Mouse (Mus musculus) adrenal gland, postnatal 25 days (tissue): ENCODE results near the gene Mrpl55. TPM values are rescaled to one million over a fixed set of nuclear protein-coding genes. Genes with fewer than 3 reads are reported as not detected.
A peak's percentile ranks its signal among the peaks of the same experiment; 100 is the strongest.
"Not testable (repeated sequence)": the region's sequence is repeated elsewhere in the genome, so short reads cannot be mapped to it uniquely, and the experiment has no call there.

Experiments
- DNase-seq: peaks from one replicate; pipeline ENCODE4 v3.0.0; 2021; ENCODE audit warnings: mixed read lengths
- total RNA-seq: library from RNA; stranded (reverse); gene quantifications from 2 replicates; pipeline ENCODE4 v1.2.3, GENCODE M21; 2021

Mrpl55 gene
- total RNA-seq, 1 experiment from 2014 or later, result 52.6 TPM

DNA sequence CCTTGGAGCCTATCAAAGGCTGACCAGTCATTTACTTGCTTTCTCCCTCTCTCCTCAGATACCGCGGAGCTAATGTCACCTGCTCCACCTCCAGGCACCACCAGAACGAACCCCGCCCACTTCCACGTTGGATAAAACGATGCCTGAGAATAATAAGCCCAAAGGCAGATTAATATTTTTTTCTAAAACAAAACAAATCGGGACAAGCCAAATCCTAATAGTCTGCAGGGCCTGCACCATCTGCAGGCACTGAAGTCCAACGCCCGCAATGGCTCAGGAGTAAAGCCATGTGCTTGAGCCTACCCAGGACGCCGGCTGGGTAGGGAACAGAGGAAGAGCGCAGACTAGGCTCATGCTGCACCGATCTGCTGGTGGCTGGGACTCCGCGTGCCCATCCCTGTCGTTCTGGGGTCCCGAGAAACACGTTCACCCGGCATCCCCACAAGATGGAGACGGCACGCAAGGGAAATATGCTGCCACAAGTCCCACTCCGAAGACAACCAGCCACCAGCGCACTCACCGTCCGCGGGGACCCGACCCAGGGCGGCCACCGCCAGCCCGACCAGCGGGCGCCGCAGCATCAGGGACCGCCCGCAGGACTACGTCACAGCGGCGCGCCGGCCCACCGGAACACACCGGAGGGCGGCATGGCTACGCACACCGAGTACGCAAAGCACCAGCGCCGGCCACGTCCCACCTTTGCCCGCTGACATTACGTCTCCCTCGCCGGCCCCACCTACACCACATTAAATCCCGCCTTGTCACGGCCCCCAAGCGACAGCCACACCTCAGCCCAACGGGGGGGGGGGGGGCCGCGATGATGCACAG lies 10.8 kb upstream of the Mrpl55 start:
- peak; percentile 90 for DNase-seq

DNA sequence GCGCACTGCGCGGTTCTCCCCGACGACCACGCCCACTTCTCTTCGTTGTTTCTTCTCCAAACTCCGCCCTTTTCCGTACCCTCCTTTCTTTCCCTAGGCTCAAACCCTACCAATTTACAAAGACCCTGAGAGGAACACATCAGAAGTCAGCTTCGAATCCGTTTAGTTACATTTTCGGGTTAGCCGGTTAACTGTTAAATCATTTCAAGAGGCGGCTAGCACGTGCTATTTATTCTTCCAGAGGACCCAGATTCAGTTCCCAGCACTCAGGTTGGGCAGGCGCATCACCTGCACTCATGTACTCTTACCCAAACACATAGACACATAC lies 10.3 kb upstream of the Mrpl55 start, which contains the start of gene Guk1:
TSS of gene Guk1 (minus strand) at position 154 of the 328 bp plus-strand sequence.
- no peak for DNase-seq

DNA sequence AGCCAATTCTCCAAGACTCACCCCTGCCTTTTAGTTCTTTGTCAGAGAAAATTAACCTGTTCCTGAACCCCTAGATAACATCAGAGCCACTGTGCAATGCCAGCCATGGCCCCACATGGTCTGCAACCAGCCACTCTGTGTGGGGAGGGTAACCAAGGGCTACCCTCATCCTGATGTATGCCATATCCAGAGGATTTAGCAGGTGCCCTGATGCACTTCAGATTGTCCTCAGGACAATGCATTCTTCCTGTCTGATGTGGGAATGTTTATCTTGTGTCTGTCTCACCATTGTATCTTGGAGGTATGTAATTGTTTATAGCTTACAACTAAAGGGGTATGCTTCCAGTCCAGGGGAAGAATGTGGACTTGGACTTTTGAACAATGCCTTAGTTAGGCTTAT lies 6.1 kb upstream of the Mrpl55 start:
- DNase-seq, result no peak

DNA sequence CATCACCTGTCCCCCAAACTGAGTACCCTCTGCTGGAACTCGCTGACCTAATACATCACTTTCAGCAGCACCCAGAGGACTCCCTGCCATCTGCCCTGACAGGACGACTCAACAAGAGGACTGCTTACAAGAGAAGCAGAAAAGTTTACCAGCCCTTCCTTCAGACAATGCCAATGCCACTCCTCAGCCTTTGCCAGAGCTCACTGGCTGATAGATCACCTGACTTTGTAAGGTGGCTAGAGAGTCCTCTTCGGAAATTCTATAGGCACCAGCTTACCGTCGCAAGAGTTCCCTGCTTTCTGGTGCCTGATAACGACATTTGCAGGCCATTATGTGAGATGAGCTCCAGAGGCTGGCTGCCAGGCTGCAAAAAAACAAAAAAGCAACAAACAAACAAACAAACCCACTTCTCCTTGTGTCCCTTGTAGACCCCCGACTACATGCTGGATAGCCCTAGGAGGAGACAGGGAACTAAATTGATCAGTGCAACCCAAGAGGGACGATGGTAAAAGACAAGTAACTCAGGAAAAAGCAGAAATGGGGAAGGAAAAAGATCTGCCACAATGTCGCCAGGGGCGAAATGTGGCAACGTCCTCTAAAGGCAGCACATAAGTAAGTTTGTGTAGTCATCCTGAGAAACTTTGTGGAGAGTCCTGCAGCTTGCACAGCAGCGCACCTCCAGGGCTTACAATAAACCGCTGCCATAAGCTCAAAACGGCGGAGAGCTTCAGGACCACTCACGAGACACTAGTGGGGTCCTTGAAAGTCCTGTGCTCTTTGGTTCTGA lies 877 bp upstream of the Mrpl55 start:
- no peak for DNase-seq

DNA sequence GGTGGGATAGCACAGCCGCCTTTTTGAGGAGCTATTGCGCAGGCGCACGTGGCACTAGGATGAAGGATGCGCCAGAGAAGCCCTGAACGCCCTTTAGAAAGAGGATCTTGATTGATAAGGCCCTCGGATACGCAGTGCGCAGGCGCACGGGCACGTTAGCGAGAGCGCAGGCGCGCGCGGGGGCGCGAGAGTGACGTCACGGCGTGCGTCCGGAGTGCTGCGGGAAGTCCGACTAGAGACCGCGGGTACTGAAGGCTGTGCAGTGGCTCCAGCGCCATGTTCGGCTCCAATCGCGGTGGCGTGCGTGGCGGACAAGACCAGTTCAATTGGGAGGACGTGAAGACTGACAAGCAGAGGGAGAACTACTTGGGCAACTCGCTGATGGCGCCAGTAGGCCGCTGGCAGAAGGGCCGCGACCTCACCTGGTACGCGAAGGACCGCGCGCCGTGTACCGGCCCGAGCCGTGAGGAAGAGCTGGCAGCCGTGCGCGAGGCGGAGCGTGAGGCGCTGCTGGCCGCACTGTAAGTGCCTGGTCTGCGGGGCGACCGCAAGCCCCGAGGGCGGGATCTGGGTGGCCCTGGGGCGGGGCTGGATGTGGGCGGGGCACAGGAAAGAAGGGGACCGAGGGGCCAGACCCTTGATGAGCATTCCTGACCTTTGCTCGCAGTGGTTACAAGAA lies 6.0 kb downstream of the Mrpl55 start, which contains the start of gene 2310033P09Rik:
TSS of gene 2310033P09Rik (plus strand) at position 169 of the 679 bp plus-strand sequence.
- peak; percentile 92 for DNase-seq

DNA sequence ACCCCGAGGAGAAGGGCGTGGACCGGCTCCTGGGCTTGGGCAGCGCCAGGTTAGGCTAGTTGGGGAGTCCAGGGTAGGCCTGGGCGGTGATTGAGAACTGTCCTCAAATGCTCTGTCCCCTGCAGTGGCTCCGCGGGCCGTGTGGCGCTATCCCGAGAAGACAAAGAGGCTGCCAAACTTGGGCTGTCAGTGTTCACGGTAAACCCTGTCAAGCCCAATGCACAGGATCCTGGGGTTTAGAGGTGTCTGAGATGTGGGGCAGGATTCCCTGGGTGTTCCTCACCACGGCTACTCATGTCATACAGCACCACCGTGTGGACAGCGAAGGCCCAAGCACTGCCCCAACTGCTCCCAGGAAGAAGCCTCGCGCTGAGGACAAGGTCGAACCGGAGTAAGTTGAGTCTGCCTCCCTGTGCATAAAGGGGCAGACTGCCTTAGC lies 6.7 kb downstream of the Mrpl55 start:
- DNase-seq, result peak; percentile 70

DNA sequence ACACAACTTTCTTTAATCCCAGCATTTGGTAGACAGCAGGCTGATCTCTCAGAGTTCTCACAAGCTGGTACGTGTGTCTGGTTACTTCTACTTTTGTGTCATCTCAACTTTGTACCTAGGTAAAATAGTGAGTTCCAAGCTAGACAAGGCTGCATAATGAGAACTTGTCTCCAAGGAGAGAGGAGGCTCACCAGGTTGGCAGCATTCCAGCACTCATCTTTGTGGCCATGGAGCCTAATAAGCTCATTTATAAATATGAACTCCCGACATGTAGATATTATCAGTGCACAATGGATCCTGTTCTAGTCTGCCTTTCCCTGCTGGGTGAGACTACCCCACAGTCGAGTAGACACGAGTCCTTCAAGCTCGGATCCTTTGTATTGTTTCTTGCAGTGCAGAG lies 7.3 kb downstream of the Mrpl55 start:
- no peak for DNase-seq

DNA sequence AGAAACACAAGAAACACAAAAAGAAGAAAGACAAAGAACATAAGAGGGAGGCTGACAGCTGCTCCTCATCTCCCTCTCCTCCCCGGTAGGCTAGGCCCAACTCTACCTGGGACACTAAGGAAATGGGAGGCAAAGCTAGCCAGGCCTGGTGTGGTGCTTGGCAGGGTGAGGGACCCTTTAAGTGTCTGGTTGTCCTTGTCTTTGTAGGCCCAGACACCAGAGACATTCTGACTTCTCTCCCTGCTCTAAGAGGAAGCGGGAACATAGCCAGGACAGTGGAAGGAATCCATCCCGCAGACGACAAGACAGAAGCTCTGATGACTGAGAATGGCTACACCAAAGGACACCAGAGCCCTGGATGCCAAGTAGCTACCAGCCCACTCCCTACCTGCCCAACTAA lies 7.7 kb downstream of the Mrpl55 start:
- no peak for DNase-seq

DNA sequence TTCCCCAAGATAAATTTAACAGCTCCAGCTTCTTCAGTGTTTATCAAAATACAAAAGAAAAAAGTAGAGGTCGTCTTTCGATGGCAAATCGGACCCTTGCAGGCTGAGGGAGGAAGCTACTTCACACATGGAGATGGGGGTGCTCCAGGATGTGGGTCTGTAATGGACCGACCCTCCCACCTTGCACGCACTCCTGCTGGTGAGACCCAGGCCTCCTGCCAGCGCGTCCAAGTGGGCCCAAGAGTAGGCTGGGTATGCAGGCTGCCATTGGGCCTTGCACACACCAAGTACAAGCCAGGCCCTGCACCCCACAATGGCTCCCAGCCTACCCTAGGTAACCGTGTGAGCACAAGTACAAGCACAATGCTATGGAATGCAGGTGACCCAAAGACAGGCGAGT lies 9.3 kb downstream of the Mrpl55 start:
- not testable (repeated sequence) for DNase-seq

DNA sequence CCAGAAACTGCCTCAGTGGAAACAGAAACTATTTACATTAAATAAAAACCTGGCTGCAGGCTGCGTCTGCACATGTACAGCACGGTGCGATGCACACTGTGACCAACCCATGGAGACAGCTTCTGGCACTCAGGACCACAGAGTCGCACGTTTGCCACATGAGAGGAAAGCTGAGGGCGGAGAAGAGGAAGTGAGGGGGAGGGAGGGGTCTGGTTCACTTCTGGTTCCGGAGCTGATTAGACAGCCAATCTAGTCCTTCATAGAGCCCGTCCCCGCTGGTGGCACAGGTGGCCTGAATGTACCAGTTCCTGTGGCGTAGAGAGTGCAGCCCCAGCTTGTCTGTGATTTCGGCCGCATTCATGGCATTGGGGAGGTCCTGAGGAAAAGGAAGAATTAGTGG lies 10.0 kb downstream of the Mrpl55 start:
- not testable (repeated sequence) for DNase-seq

DNA sequence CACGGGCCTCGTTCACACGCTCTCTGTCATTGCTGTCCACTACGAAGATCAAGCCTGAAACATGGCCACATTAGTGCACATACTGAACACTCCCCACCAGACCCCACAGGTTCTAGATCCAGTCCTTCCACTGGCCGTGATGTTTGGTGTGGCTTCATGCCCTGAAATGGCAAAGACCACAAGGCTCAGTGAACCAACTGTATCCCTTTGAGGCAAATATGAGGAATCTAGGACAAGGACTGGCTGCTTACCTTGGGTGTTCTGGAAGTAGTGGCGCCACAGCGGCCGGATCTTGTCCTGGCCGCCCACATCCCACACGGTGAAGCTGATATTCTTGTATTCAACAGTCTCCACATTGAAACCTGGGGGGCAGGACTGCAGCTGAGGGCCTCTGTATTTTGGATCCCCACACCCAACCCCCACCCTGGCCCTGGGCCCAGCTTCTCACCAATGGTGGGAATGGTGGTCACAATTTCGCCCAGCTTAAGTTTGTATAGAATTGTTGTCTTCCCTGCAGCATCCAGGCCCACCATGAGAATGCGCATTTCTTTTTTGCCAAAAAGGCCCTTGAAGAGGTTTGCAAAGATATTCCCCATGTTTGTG lies 10.7 kb downstream of the Mrpl55 start:
- DNase-seq, result no peak

DNA sequence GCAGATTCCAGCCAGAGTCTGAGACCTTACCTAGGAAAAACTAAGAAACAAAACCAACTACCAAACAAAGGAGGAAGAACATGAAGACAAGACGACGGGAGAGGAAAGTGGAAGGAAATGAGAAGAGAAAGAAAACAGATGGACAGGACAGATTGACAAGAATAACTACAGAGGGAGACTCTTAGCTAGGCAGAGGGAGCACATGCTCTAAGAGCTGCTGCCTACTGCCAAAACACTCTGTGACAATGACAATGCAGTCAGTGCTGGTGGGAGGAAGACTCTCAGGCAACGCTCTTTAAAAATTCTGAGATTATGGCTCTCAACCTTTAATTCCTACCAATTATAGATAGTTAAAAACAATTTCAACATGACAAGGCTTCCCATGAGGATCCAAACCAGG lies 14.7 kb downstream of the Mrpl55 start:
- DNase-seq, result no peak

DNA sequence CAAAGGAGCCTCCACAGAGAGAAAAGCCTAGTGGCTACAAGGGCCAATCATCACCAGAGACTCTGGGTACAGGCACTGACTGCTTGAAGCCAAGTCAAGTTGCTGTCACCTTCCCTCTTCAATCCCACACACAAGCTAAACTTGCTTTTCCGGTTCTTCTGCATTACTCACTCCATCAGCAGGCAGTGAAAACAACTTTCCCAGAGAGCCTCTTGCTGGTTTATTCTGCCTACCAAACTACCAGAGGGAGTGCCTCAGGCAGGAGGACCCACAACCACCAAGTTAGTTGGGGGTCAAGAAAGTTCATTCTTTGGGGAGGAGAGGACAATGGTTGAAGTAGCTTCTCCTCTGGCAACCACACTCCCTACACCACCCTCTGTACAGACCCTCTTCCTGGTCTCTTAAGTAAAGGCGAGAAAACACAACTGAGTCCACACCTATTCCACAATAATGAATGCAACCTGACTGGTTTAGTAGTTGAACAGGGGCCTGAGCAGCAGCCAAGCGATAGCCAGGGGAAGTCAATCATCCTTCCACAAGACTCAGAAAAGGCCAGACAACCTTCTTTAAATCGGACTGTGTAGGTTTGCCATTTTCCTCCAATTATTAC lies 16.2 kb downstream of the Mrpl55 start:
- DNase-seq, result no peak

DNA sequence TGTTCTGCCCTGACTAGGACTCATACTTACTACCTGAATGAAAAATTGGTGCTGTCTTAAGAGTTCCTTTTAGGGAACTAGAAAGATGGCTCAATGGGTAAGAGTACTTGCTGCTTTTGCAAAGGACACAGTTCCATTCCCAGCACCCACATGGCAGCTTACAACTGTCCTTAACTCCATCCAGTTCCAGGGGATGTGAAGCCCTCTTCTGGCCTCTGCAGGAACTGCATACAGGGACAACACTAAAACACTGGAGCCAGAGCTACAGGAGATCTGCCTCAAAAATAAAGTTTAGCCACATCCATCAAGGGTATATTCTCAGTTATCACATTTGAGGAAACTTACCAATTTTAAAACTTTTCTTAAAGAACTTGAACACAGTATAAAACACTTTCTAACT lies 16.8 kb downstream of the Mrpl55 start:
- no peak for DNase-seq

DNA sequence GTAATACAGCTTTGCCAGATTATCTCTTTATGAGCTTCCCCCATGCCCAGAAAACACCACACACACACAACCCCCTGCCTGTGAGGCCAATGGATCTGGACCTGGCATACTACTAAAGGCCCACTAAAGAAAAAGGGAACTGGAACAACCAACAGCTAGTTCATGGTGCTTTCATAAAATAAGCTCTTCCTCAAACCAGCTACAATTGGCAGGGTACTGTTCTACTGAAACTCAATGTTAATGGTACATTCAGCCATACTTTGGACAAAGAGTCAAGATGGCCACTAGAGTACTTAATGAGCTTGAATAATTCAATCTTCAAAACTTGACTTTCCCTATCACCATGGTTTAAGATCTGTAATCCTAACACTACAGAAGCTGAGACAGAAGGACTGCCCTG lies 19.3 kb downstream of the Mrpl55 start:
- no peak for DNase-seq

DNA sequence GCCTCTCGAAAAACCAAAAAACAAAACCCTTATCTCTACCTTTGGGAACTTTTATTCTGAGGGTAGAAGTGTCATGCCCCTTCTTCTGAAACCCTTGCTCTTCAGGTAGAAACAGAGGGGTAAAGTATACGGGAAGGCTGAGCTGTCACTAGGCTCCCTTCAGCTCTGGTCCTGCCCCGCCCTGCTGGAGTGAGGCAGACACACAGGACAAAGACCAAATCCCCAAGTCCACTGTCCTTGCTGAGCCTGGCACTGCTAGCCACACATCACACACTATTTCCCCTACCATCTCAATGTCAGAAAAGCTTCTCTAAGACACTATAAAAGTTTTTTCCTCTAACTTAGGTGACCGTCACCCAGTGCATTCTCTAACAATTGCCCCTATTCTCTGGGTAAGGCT lies 20.0 kb downstream of the Mrpl55 start:
- DNase-seq, result no peak

DNA sequence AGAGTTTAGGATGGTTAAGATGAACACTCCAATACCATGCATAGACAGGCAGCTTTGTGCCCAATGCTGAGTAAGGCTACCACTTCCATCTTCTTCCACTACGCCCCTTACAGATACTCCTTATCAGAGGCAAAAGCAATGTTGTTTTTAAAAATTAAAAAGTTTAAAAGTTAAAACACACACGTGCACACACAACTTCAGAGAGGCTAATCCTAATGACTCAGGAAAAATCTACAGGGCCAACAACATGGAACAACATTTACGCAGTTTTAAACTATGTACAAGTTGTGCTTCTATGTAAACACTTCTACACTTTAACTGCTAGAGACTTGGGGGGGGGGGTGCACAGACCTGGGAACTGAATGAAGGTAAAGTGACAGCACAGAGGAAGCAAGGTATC lies 21.7 kb downstream of the Mrpl55 start:
- no peak for DNase-seq

DNA sequence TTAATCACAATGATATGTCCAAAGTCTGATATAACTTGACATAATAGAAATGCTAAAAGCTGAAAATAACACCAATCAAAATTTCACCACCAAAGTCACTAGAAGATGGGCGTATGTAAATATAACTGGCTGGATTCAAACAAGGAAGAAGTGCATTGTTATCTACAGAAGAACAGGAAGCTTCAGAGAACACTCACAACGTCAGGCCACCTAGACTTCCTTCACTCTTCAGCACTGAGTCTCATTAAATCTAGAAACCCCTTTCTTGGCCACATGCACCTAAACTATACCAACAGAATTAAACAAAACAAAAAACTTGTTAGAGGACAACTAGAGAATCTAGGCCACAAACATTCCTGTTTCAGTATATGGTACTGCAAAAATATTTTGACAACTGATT lies 22.2 kb downstream of the Mrpl55 start:
- DNase-seq, result no peak

DNA sequence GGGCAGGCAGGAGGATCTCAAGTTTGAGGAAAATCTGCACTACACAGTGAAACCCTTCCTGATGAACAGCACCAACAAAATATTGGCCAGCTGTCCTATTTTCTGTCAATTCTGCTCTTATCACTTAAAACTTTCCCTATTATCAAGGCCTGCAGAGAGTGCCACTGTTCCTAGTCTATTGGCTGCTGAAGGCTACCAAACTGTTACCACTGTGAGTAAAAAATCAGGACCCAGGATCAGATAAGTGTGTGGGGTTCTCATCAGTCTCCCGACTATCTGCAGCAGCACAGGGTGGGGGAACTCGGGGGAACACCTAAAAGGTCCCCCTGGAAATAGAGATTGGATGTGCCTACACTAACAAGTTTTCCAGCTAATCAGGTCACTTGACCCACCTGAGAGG lies 22.9 kb downstream of the Mrpl55 start:
- no peak for DNase-seq

DNA sequence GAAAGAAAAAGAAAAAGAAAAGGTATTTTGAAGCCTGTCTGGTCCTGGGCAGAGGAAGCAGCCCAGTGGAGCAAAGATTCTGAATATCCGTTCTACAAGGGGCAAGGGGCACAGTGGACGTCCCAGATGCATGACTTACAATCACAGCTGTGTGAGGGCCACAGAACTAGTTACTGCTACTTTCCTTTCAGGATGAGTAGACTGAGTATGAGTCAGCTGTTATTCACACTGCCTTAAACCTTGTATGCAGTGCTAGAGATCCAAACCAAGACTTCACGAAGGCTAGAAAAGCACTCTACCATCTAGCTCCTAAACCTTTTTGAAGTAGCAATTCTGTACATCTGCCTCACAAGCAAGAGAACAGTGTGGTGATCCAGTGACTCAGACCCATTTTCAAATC lies 24.0 kb downstream of the Mrpl55 start:
- no peak for DNase-seq

DNA sequence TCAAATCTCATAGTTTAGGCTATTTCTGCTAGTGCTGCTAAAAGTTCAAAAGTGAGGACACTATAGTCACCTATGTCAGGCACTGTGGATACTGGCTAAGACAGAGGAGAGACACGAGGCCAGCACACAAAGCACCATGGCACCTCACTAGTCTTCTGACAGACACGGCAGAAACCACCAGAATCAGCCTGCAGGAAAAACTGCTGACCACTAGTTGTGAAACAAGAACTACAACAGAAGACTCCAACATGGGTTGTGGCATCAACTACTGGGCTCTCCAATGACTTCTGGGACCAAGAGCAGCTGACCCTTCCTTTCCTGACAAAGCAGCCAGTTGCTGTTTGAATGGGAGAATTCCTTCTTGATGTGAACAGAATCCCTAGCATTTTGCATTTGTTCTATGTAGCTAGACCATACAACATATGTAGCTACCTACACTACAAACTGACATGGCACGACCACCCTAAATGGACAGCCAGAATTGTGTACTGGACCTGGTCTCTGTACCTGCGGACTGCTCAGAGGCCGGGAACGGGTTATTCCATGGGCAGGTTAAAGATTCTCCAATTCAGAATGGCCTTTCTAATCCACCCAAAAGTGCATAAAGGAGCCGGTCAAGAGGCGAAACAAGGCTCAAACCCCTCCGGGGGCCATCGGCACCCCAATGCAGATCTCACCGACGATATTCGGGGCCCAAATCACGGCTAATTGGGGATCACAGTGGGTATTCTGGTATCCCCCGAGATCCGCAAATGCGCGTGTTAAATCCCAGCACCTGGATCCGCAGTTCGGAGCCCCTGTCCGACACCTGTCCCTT lies 24.7 kb downstream of the Mrpl55 start:
- DNase-seq, result no peak
